Mouse (Mus musculus) neural tube, embryonic 14.5 days (tissue): ENCODE measurements around the gene Gprin3. TPM values are rescaled to one million over a fixed set of nuclear protein-coding genes. Genes with fewer than 3 reads are reported as not detected.

ENCODE experiments used
- ATAC-seq: fragments of 200-750 bp; cut with Nextera tagmentation; 2 replicates; pipeline ENCODE4 v1.8.0; 2017; ENCODE audit warnings: low read depth, mild to moderate bottlenecking, moderate TSS enrichment, moderate library complexity
- H3K27ac ChIP-seq: fragments of 300-500 bp; sonication (generic); 2 replicates; pipeline ENCODE4 v1.5.1; 2014; ENCODE audit warnings: low read depth, mild to moderate bottlenecking, control low read depth, low read length, moderate library complexity, mixed read lengths
- H3K27me3 ChIP-seq: fragments of 300-500 bp; sonication (generic); 2 replicates; pipeline ENCODE4 v1.6.1; 2014; ENCODE audit warnings: low read length; ENCODE audit not compliant: control insufficient read depth, insufficient read depth
- H3K36me3 ChIP-seq: fragments of 300-500 bp; sonication (generic); 2 replicates; pipeline ENCODE4 v1.6.1; 2014; ENCODE audit warnings: low read length, mixed read lengths; ENCODE audit not compliant: control insufficient read depth, insufficient read depth
- H3K4me1 ChIP-seq: fragments of 300-500 bp; sonication (generic); 2 replicates; pipeline ENCODE4 v1.6.1; 2014; ENCODE audit warnings: low read length; ENCODE audit not compliant: control insufficient read depth, insufficient read depth
- H3K4me2 ChIP-seq: fragments of 300-500 bp; sonication (generic); 2 replicates; pipeline ENCODE4 v1.6.1; 2014; ENCODE audit warnings: mild to moderate bottlenecking, low read depth, low read length, control low read depth
- H3K4me3 ChIP-seq: fragments of 300-500 bp; sonication (generic); 2 replicates; pipeline ENCODE4 v1.5.1; 2014; ENCODE audit warnings: low read depth, low read length, control low read depth, mixed read lengths
- H3K9ac ChIP-seq: fragments of 300-500 bp; sonication (generic); replicated peaks from 2 replicates; pipeline ENCODE4 v1.6.1; 2014; ENCODE audit warnings: low read depth, mild to moderate bottlenecking, control low read depth, low read length, mixed read lengths
- H3K9me3 ChIP-seq: fragments of 300-500 bp; sonication (generic); 2 replicates; pipeline ENCODE4 v1.6.1; 2016; ENCODE audit warnings: low read length; ENCODE audit not compliant: control insufficient read depth
- WGBS: fragments of 180-500 bp; shearing (Covaris S2); extraction: QIAGEN DNeasy Blood & Tissue Kit; methylation state at CpG from one replicate; pipeline ENCODE4 v1.1.7; 2014; 5-methylcytosine and 5-hydroxymethylcytosine counted together
- polyA plus RNA-seq: library from polyadenylated mRNA; unstranded; fragments of >200 nt; fragmentation: Nextera tagmentation; extraction: Ambion mirVana; gene quantifications from 2 replicates; pipeline ENCODE4 v1.2.1, GENCODE M21; 2014

Gene Gprin3
- polyA plus RNA-seq = 6.2 and 9.7 TPM in 2 replicates

DNA sequence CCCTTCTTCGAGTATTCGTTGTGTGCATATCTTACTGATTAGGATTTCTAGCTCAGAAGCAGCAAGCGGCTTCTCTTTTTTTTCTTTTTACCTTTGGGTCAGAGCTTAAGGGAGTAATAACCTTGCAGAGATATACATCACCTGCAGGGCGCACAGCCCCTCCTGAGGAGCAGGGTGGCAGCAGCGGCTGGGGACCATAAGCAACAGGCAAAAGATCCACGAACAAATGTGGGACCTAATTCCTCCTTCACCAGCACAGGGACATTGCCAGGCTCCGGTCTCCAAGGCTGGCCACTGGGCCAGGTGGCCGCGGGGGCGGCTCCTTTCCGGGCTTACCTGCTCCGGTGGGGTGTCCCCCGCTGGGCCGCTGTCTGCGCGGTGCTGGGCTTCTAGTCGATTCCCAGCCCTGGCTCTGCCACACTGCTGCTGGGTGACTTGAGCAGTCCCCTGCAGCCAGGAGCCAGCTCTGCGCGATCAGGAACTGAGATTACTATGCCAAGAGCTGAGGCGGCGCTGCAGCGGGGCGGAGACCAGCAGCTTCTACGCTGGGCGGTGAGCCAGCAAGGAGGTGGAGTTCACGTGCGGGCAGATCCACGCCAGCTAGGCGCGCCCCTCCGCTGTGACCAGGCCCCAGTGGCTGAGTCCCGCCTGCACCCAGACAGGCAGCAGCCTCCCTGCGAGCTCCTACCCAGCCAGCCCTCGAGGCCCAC lies at the start of gene Gprin3:
Gene Gprin3 (minus strand): TSS at position 471 of the 710 bp plus-strand sequence.
- Histone ChIP-seq H3K4me2 (peak within 1 kb of the TSS; percentile 81), H3K27ac (peak within 1 kb of the TSS; percentile 55), H3K9ac (peak within 1 kb of the TSS; percentile 72), H3K4me3 (peak within 1 kb of the TSS; percentile 45), H3K36me3 (no peaks in the 10 kb centered on the region), H3K9me3 (no peaks in the 10 kb centered on the region), H3K27me3 (no peaks in the 10 kb centered on the region), H3K4me1 (peaks cover 3% of the 10 kb centered on the region)
- WGBS = 9% methylated on average over 34 of the region's 34 CpGs
- peak; percentile 96 for ATAC-seq

DNA sequence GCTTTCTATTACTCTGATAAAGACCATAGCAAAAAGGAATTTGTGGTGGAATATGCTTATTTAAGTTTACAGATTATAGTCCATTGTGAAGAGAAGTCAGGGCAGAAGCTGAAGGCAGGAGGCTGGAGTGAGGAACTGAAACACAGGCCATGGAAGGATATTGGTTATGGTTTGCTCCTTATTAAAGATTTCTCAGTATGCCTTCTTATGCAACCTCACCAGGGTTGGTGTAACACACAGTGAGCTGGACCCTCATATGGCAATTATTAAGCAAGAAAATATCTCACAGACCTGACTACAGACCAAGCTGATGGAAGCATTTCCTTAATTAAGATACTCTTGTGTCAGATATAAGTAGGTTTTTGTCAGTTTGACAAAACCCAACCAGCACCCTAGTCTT lies 32.8 kb upstream of the Gprin3 start:
- ATAC-seq = no peak

DNA sequence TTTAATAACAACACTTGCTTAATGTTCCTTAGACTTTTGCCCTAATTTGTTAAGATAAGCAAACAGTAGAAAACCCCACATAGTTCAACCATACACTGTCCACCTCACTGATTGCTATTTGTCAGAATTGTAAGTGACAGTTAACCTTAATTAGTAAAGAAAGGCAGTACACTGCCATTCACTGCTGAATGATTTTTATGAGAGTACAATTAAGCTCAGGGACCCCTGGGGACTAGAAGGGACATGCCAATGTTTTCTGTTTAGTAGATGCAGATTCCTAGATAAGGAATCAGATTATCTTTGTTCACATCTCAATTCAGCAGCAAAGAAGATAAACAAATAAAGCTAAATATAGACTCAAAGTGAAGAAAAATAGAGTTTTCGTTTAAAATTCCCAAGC lies 30.0 kb upstream of the Gprin3 start:
- Histone ChIP-seq H3K27ac (no peak overlapping the region), H3K36me3 (no peaks in the 10 kb centered on the region), H3K27me3 (no peaks in the 10 kb centered on the region), H3K9ac (no peak overlapping the region), H3K4me1 (no peaks in the 10 kb centered on the region), H3K9me3 (no peaks in the 10 kb centered on the region), H3K4me2 (no peak overlapping the region), H3K4me3 (no peak overlapping the region)
- peak; percentile 41; the same call in 1 of the 2 replicates for ATAC-seq
- 78% methylated on average over 1 of the region's 1 CpGs for WGBS

More for the DNA sequence above, 32.8 kb upstream of the Gprin3 start:
- Histone ChIP-seq H3K4me3 (no peak overlapping the region), H3K4me1 (no peaks in the 10 kb centered on the region), H3K27ac (no peak overlapping the region), H3K4me2 (no peak overlapping the region), H3K27me3 (no peaks in the 10 kb centered on the region), H3K36me3 (no peaks in the 10 kb centered on the region), H3K9me3 (no peaks in the 10 kb centered on the region), H3K9ac (no peak overlapping the region)

DNA sequence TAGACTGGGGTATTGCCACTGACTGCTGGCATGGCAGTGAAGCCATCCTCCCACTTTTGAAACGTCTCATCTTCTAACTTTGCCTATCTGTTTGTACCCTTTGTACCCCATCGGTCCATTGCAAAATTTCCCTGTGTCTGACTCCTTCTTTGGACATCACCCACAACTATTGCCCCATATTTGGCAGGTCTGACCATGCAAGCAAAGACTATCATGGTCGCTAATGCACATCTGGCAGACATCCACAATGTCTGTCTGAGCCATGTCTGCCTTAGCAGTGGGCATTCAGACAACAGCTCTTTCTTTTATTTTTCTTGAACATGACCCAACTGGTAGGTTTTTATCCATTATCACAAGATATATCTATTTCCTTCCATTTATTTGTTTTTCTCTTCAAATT lies 25.3 kb upstream of the Gprin3 start:
- no peak overlapping the region for H3K9ac ChIP-seq
- no peaks in the 10 kb centered on the region for H3K27me3 ChIP-seq
- H3K36me3 ChIP-seq = no peaks in the 10 kb centered on the region
- H3K27ac ChIP-seq = no peak overlapping the region
- H3K4me1 ChIP-seq = no peaks in the 10 kb centered on the region
- no peak overlapping the region for H3K4me3 ChIP-seq
- no peak overlapping the region for H3K4me2 ChIP-seq
- 79% methylated on average over 3 of the region's 3 CpGs for WGBS
- H3K9me3 ChIP-seq = no peaks in the 10 kb centered on the region
- ATAC-seq = no peak

DNA sequence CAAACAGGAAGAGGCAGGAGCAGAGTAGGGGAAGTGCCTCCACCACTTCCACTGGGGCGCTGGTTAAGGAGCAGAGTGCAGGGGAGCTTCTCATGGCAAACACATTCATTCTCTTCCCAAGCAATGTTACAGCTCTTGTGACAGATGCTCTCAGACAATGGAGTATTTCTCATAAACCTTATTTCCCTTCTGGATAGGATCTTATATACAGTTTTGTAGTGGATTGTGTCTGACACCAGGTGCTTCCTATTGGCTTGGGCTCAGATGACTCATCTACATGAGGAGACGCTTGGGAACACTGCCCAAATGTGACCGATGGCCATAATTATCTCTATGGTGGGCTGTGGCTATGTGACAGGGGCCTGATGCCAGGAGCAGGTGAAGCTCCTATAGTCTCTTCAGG lies 19.0 kb upstream of the Gprin3 start:
- Histone ChIP-seq H3K36me3 (no peaks in the 10 kb centered on the region), H3K4me1 (no peaks in the 10 kb centered on the region), H3K4me2 (no peak overlapping the region), H3K27me3 (no peaks in the 10 kb centered on the region), H3K9ac (no peak overlapping the region), H3K27ac (no peak overlapping the region), H3K4me3 (no peak overlapping the region), H3K9me3 (no peaks in the 10 kb centered on the region)
- no peak for ATAC-seq
- 84% methylated on average over 3 of the region's 3 CpGs for WGBS

DNA sequence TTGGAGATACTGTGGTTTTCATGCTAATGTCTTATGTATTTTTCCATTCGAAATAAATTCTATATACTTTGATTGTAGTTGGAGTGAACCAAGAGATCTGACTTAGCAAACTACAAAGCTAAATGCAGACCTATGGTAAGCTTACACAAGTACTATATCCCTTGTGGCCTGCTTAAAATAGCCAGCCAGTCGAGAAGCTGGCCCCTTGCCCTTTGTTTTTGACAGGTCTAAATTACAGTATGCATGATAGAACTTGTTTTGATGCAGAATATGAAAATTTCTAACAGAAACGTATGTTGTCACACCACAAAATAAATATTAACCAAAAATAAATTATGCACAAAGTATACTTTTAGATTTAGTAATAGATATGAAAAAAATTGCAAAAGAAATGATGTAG lies 9.8 kb upstream of the Gprin3 start:
- Histone ChIP-seq H3K27me3 (no peaks in the 10 kb centered on the region), H3K4me1 (no peaks in the 10 kb centered on the region), H3K9ac (no peak overlapping the region), H3K4me2 (no peak overlapping the region), H3K36me3 (no peaks in the 10 kb centered on the region), H3K9me3 (no peaks in the 10 kb centered on the region), H3K27ac (no peak overlapping the region), H3K4me3 (no peak overlapping the region)
- ATAC-seq = no peak
- WGBS = 70% methylated on average over 3 of the region's 3 CpGs

DNA sequence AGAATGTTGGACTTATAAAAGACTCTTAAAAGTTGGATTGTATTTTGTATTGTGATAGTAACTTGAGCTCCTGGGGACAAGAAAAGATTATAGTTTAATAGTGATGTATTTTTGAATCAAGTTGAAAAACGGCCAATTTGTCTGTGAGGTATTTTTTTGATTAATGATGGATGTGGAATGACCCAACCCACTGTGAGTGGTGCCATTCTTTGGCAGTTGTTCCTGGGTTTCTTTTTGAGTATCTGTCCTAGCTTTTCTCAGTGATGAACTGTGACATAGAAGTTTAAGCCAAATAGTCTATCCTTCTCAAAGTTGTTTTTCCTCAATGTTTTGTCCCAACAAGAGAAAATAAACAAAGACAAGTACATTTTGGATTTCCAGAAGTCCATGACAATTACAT lies 7.0 kb upstream of the Gprin3 start:
- H3K4me2 ChIP-seq = no peak overlapping the region
- H3K27me3 ChIP-seq = no peaks in the 10 kb centered on the region
- no peak overlapping the region for H3K27ac ChIP-seq
- H3K36me3 ChIP-seq = no peaks in the 10 kb centered on the region
- no peak overlapping the region for H3K9ac ChIP-seq
- no peaks in the 10 kb centered on the region for H3K4me1 ChIP-seq
- H3K9me3 ChIP-seq = no peaks in the 10 kb centered on the region
- ATAC-seq = no peak
- 65% methylated on average over 1 of the region's 1 CpGs for WGBS
- no peak overlapping the region for H3K4me3 ChIP-seq

DNA sequence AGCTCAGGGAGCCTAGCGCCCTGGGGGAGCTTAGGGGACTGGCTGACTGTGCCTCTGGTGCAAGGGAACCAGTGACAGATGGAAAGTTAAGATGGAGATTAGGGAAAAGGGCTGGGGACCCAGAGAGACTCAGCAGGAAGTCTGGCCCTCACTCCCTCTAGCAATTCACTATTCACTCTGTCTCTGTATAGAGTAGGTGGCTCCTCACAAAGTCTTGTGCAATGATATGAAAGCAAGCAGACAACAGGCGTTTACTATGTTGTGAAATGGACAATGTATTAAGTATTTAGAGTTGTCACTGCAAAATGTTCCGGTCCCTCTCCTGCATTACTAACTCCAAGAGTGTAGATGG lies 416 bp upstream of the Gprin3 start:
- no peak for ATAC-seq
- WGBS = 41% methylated on average over 3 of the region's 3 CpGs
- Histone ChIP-seq H3K4me3 (peak overlapping the region; percentile 45), H3K4me1 (peaks cover 3% of the 10 kb centered on the region), H3K27ac (peak overlapping the region; percentile 55), H3K9ac (peak overlapping the region; percentile 72), H3K9me3 (no peaks in the 10 kb centered on the region), H3K4me2 (peak overlapping the region; percentile 81), H3K36me3 (no peaks in the 10 kb centered on the region), H3K27me3 (no peaks in the 10 kb centered on the region)

DNA sequence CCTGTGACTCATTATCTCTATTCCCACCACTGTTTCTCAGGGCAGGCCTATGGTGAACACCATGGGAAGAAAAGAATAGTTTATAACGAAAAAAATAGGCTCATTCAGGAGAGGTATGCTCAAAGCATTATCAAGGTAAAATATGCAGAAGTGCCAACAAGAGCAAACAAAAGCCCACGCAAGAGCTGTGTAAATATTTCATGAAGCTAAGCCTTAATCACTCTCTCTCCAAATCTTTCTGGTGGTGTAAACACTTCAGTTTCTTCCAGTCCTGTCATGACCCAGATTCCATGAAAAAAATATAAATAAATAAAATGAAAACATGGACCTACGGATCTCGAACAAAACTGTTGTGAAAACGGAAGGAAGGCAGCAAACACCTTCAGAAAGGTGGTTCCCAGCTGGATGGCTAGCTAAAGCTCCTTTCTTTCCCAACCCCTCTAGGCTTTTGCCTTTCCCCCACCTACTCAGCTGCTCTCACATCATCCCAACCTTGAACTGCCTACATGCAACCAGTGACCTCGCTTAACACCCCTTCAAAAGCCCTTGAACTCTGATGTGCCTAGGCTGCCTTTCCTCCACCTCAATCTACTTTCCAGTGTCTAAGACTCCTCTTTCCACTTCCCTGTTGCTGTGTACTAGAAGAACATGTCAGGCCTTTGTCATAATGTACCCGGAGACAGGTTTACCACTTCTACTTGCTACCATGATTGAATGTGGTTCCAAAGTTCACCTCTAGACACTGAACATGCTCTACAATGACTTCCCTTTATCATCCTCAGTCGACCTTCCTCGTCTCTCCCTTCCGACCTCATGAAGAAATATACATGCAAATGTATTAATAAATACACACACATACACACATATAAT lies 988 bp downstream of the Gprin3 start:
- H3K27me3 ChIP-seq = no peaks in the 10 kb centered on the region
- H3K9ac ChIP-seq = no peak overlapping the region
- no peak for ATAC-seq

More for the DNA sequence above, 988 bp downstream of the Gprin3 start:
- Histone ChIP-seq H3K36me3 (no peaks in the 10 kb centered on the region), H3K27ac (no peak overlapping the region), H3K9me3 (no peaks in the 10 kb centered on the region), H3K4me3 (peak overlapping the region; percentile 45), H3K4me1 (peaks cover 3% of the 10 kb centered on the region), H3K4me2 (peak overlapping the region; percentile 81; the same call in 1 of the 2 replicates)
- WGBS = 78% methylated on average over 10 of the region's 10 CpGs
